Mouse (Mus musculus): ENCODE data around the gene Flvcr1. TPM values are rescaled to one million over a fixed set of nuclear protein-coding genes. Genes with fewer than 3 reads are reported as not detected.

The Flvcr1 gene
- total and polyA plus RNA-seq, 2 experiments: 2.7 to 4.1 TPM

DNA sequence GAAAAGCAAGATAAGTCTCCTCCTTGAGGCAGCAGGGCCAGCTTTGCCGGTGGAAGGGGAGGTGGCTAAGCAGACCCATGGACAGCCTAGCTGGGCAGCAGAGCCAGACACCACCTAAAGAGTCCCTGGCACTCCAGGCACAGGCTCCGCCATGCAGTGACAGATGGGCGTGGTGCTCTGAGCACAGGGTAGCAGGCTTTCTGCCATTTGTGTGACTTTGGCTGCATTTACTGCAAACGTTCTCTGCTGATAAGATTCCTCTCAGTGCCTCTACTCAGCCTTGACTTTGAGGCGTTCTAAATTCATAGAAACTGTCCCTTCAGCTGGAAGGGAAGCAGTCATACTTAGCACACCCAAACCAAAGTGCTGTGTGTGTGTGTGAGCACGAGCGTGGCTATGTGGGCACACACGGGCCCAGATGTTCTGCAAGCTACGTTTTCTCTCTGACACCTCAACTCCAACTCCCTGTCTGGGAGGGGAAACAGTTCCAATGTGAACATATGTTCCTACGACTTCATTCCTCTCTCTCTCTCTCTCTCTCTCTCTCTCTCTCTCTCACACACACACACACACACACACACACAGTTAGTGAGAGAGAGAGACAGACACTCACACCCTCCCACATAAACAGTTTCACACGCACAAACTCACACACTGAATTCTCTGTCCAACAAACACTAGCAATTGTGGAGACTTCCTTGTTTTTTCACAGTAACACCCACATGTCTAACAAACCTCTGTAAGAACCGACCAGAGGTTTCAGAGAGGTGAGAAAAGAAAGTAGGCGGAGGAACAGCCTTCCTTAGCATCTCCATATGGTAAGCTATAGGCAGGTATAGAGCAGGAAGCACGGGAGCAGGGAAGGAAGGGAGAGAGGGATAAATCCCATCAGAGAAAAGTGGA is 54.0 kb downstream of the Flvcr1 start:
- no peak overlapping the region for H3K4me3 ChIP-seq (ENCODE audit: insufficient read depth, low read depth, low read length)
- H3K27me3 ChIP-seq (ENCODE audit: control insufficient read depth, insufficient read depth, low read length): peaks cover 1% of the 10 kb centered on the region; the same call in 1 of the 2 replicates
- TF ChIP-seq POLR2A (IDR thresholded peaks at IDR 0.05; ENCODE audit: extremely low read depth, insufficient read depth, low read length) (no peak), CTCF (IDR thresholded peaks at IDR 0.05; ENCODE audit: low read depth, low read length) (no peak)
- H3K9ac ChIP-seq (ENCODE audit: low read depth, low read length): no peak overlapping the region
- DNase-seq (ENCODE audit: extremely low read depth, low read depth, low spot score): no peak
- H3K79me2 ChIP-seq (ENCODE audit: control insufficient read depth, insufficient read depth, low read length): no peaks in the 10 kb centered on the region
- H3K4me1 ChIP-seq (ENCODE audit: control insufficient read depth, insufficient read depth, low read length): no peaks in the 10 kb centered on the region
- H3K36me3 ChIP-seq (ENCODE audit: control insufficient read depth, insufficient read depth, low read length): no peaks in the 10 kb centered on the region
- WGBS: 78% methylated on average over 14 of the region's 14 CpGs
- no peak overlapping the region for H3K27ac ChIP-seq (replicated peaks; ENCODE audit: insufficient read depth, low read depth, low read length)

DNA sequence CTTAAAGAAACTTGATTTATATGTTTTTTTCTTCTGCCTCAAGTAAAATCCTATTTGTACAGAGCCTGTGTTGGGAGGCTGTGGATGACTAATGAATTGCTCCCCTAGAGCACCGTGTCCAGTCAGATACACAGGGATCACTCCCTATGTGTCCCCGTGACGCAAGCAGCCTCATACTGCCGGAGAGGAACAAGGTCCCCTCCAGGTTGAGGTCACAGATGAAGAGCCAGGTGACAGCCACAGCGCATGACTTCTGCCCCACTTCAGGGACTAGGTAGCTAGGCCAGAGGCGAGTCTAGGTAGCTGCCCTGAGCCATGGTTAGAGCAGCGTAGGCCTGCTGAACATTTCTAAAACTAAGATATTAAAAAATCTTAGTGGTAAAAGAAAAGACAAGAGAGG is 57.9 kb downstream of the Flvcr1 start:
- Histone ChIP-seq H3K36me3 (ENCODE audit: control insufficient read depth, insufficient read depth, low read length) (no peaks in the 10 kb centered on the region), H3K27me3 (ENCODE audit: control insufficient read depth, insufficient read depth, low read length) (no peaks in the 10 kb centered on the region), H3K27ac (replicated peaks; ENCODE audit: insufficient read depth, low read depth, low read length) (no peak overlapping the region), H3K79me2 (ENCODE audit: control insufficient read depth, insufficient read depth, low read length) (no peaks in the 10 kb centered on the region), H3K4me3 (ENCODE audit: insufficient read depth, low read depth, low read length) (no peak overlapping the region), H3K4me1 (ENCODE audit: control insufficient read depth, insufficient read depth, low read length) (no peaks in the 10 kb centered on the region; the same call in 1 of the 2 replicates), H3K9ac (ENCODE audit: low read depth, low read length) (no peak overlapping the region)
- TF ChIP-seq POLR2A (IDR thresholded peaks at IDR 0.05; ENCODE audit: extremely low read depth, insufficient read depth, low read length): no peak
- no peak for TF ChIP-seq CTCF (IDR thresholded peaks at IDR 0.05; ENCODE audit: low read depth, low read length)
- peak; percentile 65 for DNase-seq (ENCODE audit: extremely low read depth, low read depth, low spot score)
- 49% methylated on average over 7 of the region's 7 CpGs for WGBS

DNA sequence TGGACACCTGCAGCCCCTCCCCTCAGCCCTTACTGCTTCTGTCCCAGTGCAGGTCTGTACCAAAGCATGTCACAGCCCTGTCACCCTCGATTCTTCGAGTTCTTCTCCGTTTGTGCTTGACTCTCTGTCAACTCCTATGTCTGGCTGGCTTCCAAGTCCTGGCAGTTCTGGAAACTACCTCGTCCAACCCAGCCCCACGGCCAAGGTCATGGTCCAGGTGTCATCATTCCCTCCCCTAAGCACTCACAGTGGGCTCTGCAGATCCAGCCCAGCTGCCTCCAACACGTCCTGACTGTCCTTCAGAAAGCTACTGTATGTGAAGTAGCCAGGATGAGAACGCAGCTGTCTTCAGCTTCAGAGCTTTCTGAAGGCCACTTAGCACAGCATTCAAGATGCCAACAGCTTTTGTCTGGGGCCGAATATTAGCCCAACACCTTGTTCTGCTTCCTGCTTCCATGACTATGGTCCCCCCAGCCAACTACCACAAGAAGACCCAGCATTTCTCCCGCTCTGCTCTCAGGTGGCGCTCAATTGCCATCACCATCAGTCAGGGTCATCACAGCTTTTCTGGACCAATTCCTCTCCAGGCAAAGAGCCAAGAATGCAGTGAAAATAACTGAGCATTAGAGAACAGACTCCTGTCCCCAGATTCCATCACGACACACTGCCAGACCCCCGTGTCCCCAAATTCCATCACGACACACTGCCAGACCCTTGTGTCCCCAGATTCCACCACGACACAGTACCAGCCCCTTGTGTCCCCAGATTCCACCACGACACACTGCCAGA is 60.8 kb downstream of the Flvcr1 start:
- DNase-seq (ENCODE audit: extremely low read depth, low read depth, low spot score): peak; percentile 55
- 55% methylated on average over 15 of the region's 15 CpGs for WGBS
- no peaks in the 10 kb centered on the region for H3K79me2 ChIP-seq (ENCODE audit: control insufficient read depth, insufficient read depth, low read length)
- TF ChIP-seq POLR2A (IDR thresholded peaks at IDR 0.05; ENCODE audit: extremely low read depth, insufficient read depth, low read length) (no peak), CTCF (IDR thresholded peaks at IDR 0.05; ENCODE audit: low read depth, low read length) (no peak)
- H3K27me3 ChIP-seq (ENCODE audit: control insufficient read depth, insufficient read depth, low read length): no peaks in the 10 kb centered on the region
- no peak overlapping the region for H3K27ac ChIP-seq (replicated peaks; ENCODE audit: insufficient read depth, low read depth, low read length)
- H3K4me1 ChIP-seq (ENCODE audit: control insufficient read depth, insufficient read depth, low read length): no peaks in the 10 kb centered on the region; the same call in 1 of the 2 replicates
- H3K4me3 ChIP-seq (ENCODE audit: insufficient read depth, low read depth, low read length): no peak overlapping the region
- H3K9ac ChIP-seq (ENCODE audit: low read depth, low read length): no peak overlapping the region
- H3K36me3 ChIP-seq (ENCODE audit: control insufficient read depth, insufficient read depth, low read length): no peaks in the 10 kb centered on the region

DNA sequence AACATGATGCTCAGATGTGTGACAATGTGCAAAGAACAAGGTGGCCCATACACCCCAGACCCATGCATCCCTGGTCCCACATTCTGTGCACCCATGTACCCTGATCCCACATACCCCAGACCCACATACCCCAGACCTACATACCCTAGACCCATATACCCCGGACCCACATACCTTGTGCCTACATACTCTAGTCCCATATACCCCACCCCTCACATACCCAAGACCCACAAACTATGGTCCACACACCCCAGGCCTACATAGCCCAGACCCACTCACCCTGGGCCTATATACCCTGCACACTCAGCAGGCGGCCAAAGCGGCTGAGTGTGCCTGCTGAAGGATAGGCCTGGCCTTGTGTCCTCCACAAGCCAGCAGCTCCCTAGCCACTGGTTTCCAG is 63.2 kb downstream of the Flvcr1 start:
- no peak overlapping the region for H3K27ac ChIP-seq (replicated peaks; ENCODE audit: insufficient read depth, low read depth, low read length)
- H3K4me3 ChIP-seq (ENCODE audit: insufficient read depth, low read depth, low read length): no peak overlapping the region
- WGBS: 96% methylated on average over 3 of the region's 3 CpGs
- H3K79me2 ChIP-seq (ENCODE audit: control insufficient read depth, insufficient read depth, low read length): no peaks in the 10 kb centered on the region
- no peaks in the 10 kb centered on the region for H3K36me3 ChIP-seq (ENCODE audit: control insufficient read depth, insufficient read depth, low read length)
- TF ChIP-seq POLR2A (IDR thresholded peaks at IDR 0.05; ENCODE audit: extremely low read depth, insufficient read depth, low read length): no peak
- no peak for TF ChIP-seq CTCF (IDR thresholded peaks at IDR 0.05; ENCODE audit: low read depth, low read length)
- H3K9ac ChIP-seq (ENCODE audit: low read depth, low read length): no peak overlapping the region
- no peaks in the 10 kb centered on the region for H3K27me3 ChIP-seq (ENCODE audit: control insufficient read depth, insufficient read depth, low read length)
- no peak for DNase-seq (ENCODE audit: extremely low read depth, low read depth, low spot score)
- H3K4me1 ChIP-seq (ENCODE audit: control insufficient read depth, insufficient read depth, low read length): no peaks in the 10 kb centered on the region; the same call in 1 of the 2 replicates

DNA sequence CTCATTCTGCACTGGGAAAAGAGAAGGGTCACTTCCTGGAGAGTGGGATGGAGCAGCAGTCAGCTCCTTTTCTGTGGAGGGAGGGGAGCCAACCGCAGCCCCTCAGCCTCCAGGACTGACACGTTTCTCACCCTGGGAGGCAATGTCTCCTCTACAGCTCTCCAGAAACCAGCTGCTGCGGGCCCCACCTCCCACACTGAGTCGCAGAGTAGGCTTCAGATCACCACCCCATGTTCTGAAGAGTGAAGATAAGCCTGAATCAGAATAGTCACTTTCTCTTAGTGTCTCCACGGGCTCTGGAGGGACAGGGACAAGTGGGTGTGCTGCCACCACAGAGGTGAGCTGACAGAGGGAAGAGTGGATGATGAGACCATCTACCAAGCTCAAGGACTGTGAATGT is 67.1 kb downstream of the Flvcr1 start:
- WGBS: 84% methylated on average over 5 of the region's 5 CpGs
- H3K9ac ChIP-seq (ENCODE audit: low read depth, low read length): no peak overlapping the region
- no peak overlapping the region for H3K27ac ChIP-seq (replicated peaks; ENCODE audit: insufficient read depth, low read depth, low read length)
- no peaks in the 10 kb centered on the region for H3K27me3 ChIP-seq (ENCODE audit: control insufficient read depth, insufficient read depth, low read length)
- H3K4me3 ChIP-seq (ENCODE audit: insufficient read depth, low read depth, low read length): no peak overlapping the region
- TF ChIP-seq POLR2A (IDR thresholded peaks at IDR 0.05; ENCODE audit: extremely low read depth, insufficient read depth, low read length) (no peak), CTCF (IDR thresholded peaks at IDR 0.05; ENCODE audit: low read depth, low read length) (no peak)
- no peaks in the 10 kb centered on the region for H3K4me1 ChIP-seq (ENCODE audit: control insufficient read depth, insufficient read depth, low read length)
- no peaks in the 10 kb centered on the region for H3K36me3 ChIP-seq (ENCODE audit: control insufficient read depth, insufficient read depth, low read length)
- H3K79me2 ChIP-seq (ENCODE audit: control insufficient read depth, insufficient read depth, low read length): no peaks in the 10 kb centered on the region
- no peak for DNase-seq (ENCODE audit: extremely low read depth, low read depth, low spot score)

Other genes starting within 250 kb of the Flvcr1 start
- gene Rps6kc1, start 114.4 kb downstream of the Flvcr1 start, total RNA-seq (2014; rRNA removed): 9.2 and 12.6 TPM in 2 replicates
- gene Rps6kc1, start 114.4 kb downstream of the Flvcr1 start, polyA plus RNA-seq (2012; rRNA removed): 5.7 and 8.1 TPM in 2 replicates
- gene Angel2, start 101.0 kb downstream of the Flvcr1 start, total RNA-seq (2014; rRNA removed): 20.4 and 20.7 TPM in 2 replicates
- 11.4 and 11.7 TPM in 2 replicates for gene Angel2, start 101.0 kb downstream of the Flvcr1 start, polyA plus RNA-seq (2012; rRNA removed)
- gene Vash2, start 46.9 kb downstream of the Flvcr1 start, total RNA-seq (2014; rRNA removed): under 0.01 TPM in 1 of 2 replicates, not detected in the other
- not detected in 2 replicates for gene Vash2, start 46.9 kb downstream of the Flvcr1 start, polyA plus RNA-seq (2012; rRNA removed)
- not detected in 2 replicates for gene Spata45, start 10.5 kb upstream of the Flvcr1 start, total RNA-seq (2014; rRNA removed)
- not detected in 2 replicates for gene Spata45, start 10.5 kb upstream of the Flvcr1 start, polyA plus RNA-seq (2012; rRNA removed)
- 9.3 and 16.3 TPM in 2 replicates for gene Tatdn3, start 36.8 kb upstream of the Flvcr1 start, total RNA-seq (2014; rRNA removed)
- 5.0 and 9.4 TPM in 2 replicates for gene Tatdn3, start 36.8 kb upstream of the Flvcr1 start, polyA plus RNA-seq (2012; rRNA removed)
- gene Nsl1, start 36.9 kb upstream of the Flvcr1 start, total RNA-seq (2014; rRNA removed): 0.34 and 0.46 TPM in 2 replicates
- 0.04 and 0.11 TPM in 2 replicates for gene Nsl1, start 36.9 kb upstream of the Flvcr1 start, polyA plus RNA-seq (2012; rRNA removed)
- 1.6 and 2.2 TPM in 2 replicates for gene Batf3, start 71.7 kb upstream of the Flvcr1 start, total RNA-seq (2014; rRNA removed)
- 2.5 and 2.9 TPM in 2 replicates for gene Batf3, start 71.7 kb upstream of the Flvcr1 start, polyA plus RNA-seq (2012; rRNA removed)
- gene Fam71a, start 138.7 kb upstream of the Flvcr1 start, total RNA-seq (2014; rRNA removed): not detected in 2 replicates
- not detected in 2 replicates for gene Fam71a, start 138.7 kb upstream of the Flvcr1 start, polyA plus RNA-seq (2012; rRNA removed)
- gene Atf3, start 191.9 kb upstream of the Flvcr1 start, total RNA-seq (2014; rRNA removed): 0.55 and 1.1 TPM in 2 replicates
- gene Atf3, start 191.9 kb upstream of the Flvcr1 start, polyA plus RNA-seq (2012; rRNA removed): 0.55 and 0.81 TPM in 2 replicates

Measured in liver, adult 2 months (tissue).